Mouse (Mus musculus) G1E (cell line): ENCODE results near the gene Lrrc1.

Source experiments
- GATA1 ChIP-seq: IDR thresholded peaks from 2 replicates; pipeline ENCODE4 v1.6.1; 2012; ENCODE audit warnings: borderline replicate concordance, low read length, inconsistent platforms, mixed read lengths
- TAL1 ChIP-seq: conservative IDR thresholded peaks from 2 replicates; pipeline ENCODE4 v1.6.1; 2012; ENCODE audit warnings: low read depth, low read length, inconsistent platforms, mixed read lengths

- no peak for TF ChIP-seq TAL1
- no peak for TF ChIP-seq GATA1
These were observed 116.4 kb downstream of the Lrrc1 start for GRCm38 (mm10) chr9:77428115-77428747.
